7 mouse cellular contexts compared by ENCODE assay signal in the genomic region with DNA sequence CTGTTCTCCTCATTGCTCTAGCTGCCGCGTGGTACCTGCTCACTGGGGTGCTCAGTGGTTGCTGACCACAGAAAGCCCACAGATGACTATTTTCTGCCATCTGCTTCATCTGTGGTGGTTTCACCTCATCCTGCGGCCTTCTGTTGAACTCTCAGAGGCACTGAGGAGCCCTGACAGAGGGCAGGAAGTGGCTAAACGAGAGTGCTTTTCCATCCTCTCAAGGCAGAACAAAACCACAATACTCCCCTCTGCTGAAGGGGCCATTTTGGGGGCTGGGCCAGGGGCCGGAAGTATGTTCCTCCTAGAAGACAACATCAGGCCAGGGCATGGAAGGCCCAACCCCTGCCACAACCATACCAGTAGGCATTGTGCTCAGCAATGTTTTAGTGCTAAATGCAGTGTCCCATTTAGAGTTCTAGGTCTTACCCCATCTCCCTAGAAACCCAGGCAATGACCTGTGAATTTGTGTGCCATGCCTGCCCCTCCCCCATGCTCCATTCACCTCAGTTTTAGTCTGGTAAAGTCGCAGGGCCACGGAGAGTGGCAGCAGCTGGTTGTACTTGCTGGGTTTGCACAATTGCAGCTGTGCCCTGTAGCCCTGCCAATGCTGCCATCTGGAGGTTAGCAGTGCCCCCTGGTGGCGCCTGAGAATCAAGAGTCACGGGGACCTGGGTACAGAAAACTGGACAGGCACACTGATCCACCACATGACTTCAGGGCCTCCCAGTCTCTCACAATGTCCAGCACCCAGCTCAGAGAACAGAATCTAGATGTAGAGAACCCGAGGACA. TPM values are rescaled to one million over a fixed set of nuclear protein-coding genes. Genes with fewer than 3 reads are reported as not detected.
DNase-seq lines count a peak whose midpoint lies in the region; ATAC-seq lines count a peak whose summit lies in the region.

No protein-coding gene starts in this region.

- H3K4me1 ChIP-seq in embryonic facial prominence, embryonic 11.5 days (ENCODE audit: control insufficient read depth, insufficient read depth, low read length), result peaks cover 4% of the 10 kb centered on the region; the same call in 1 of the 2 replicates
- H3K4me1 ChIP-seq in limb, embryonic 10.5 days, result peaks cover 13% of the 10 kb centered on the region
- peaks cover 9% of the 10 kb centered on the region for H3K4me1 ChIP-seq in midbrain, embryonic 12.5 days

- 0 out of 2 replicates have a peak, but pooled peaks have one; percentile 65 for ATAC-seq in embryonic facial prominence, embryonic 11.5 days (replicated peaks; ENCODE audit: insufficient number of reproducible peaks, low FRiP score, low TSS enrichment, low read depth)
- ATAC-seq in midbrain, embryonic 12.5 days (ENCODE audit: low FRiP score, low read depth), result peak; percentile 82

- 20% methylated on average over 10 of the region's 10 CpGs for WGBS in embryonic facial prominence, embryonic 11.5 days
- WGBS in limb, embryonic 10.5 days, result 27% methylated on average over 10 of the region's 10 CpGs
- 29% methylated on average over 10 of the region's 10 CpGs for WGBS in midbrain, embryonic 12.5 days

- H3K27me3 ChIP-seq in embryonic facial prominence, embryonic 11.5 days (ENCODE audit: control insufficient read depth, insufficient read depth, low read length), result no peaks in the 10 kb centered on the region
- H3K27me3 ChIP-seq in limb, embryonic 10.5 days (ENCODE audit: low read depth, poor library complexity, severe bottlenecking), result no peaks in the 10 kb centered on the region
- 0 out of 2 replicates have a peak, but pooled peaks cover 5% of the 10 kb centered on the region for H3K27me3 ChIP-seq in midbrain, embryonic 12.5 days

- no peak overlapping the region for H3K9ac ChIP-seq in embryonic facial prominence, embryonic 11.5 days (replicated peaks; ENCODE audit: low read length)
- no peak overlapping the region for H3K9ac ChIP-seq in midbrain, embryonic 12.5 days (replicated peaks)

- no peaks in the 10 kb centered on the region for H3K9me3 ChIP-seq in embryonic facial prominence, embryonic 11.5 days (replicated peaks; ENCODE audit: control insufficient read depth, low read length)
- no peaks in the 10 kb centered on the region for H3K9me3 ChIP-seq in limb, embryonic 10.5 days (replicated peaks)
- no peaks in the 10 kb centered on the region for H3K9me3 ChIP-seq in midbrain, embryonic 12.5 days

- no peaks in the 10 kb centered on the region for H3K36me3 ChIP-seq in embryonic facial prominence, embryonic 11.5 days (replicated peaks; ENCODE audit: control insufficient read depth, insufficient read depth, low read depth, low read length)
- no peaks in the 10 kb centered on the region for H3K36me3 ChIP-seq in limb, embryonic 10.5 days
- no peaks in the 10 kb centered on the region for H3K36me3 ChIP-seq in midbrain, embryonic 12.5 days

- H3K4me3 ChIP-seq in embryonic facial prominence, embryonic 11.5 days (ENCODE audit: low read depth, low read length), result no peak overlapping the region
- peak overlapping the region; percentile 22; the same call in 1 of the 2 replicates for H3K4me3 ChIP-seq in limb, embryonic 10.5 days
- no peak overlapping the region for H3K4me3 ChIP-seq in midbrain, embryonic 12.5 days

- no peak overlapping the region for H3K27ac ChIP-seq in embryonic facial prominence, embryonic 11.5 days (replicated peaks; ENCODE audit: low read depth, low read length)
- H3K27ac ChIP-seq in limb, embryonic 10.5 days, result peak overlapping the region; percentile 50
- H3K27ac ChIP-seq in midbrain, embryonic 12.5 days (replicated peaks), result no peak overlapping the region

- no peak overlapping the region; the same call in 1 of the 2 replicates for H3K4me2 ChIP-seq in embryonic facial prominence, embryonic 11.5 days (ENCODE audit: low read depth, low read length)
- H3K4me2 ChIP-seq in midbrain, embryonic 12.5 days (replicated peaks), result 0 out of 2 replicates have a peak overlapping the region, but pooled peaks have one; percentile 39

- DNase-seq in adrenal gland, postnatal 14 days, result peak; percentile 95
- DNase-seq in embryonic facial prominence, embryonic 11.5 days (ENCODE audit: low spot score), result peak; percentile 86
- peak; percentile 88 to 93 for DNase-seq in heart, adult 18-20 months
- DNase-seq in kidney, adult 18-20 months, result peak; percentile 90
- peak; percentile 91 for DNase-seq in limb, embryonic 10.5 days (ENCODE audit: low spot score)
- peak; percentile 94 for DNase-seq in skeletal muscle tissue, adult 2 months (ENCODE audit: low read depth, low spot score)

RNA-seq across cellular contexts. Expression of a gene that starts 13.3 kb away (rescaled TPM):
- 7.9 and 9.2 TPM in 2 replicates for total RNA-seq in adrenal gland, postnatal 14 days (2021)
- polyA plus RNA-seq in embryonic facial prominence, embryonic 11.5 days (2014; fragmentation: Nextera tagmentation; extraction: Ambion mirVana), result 13.5 and 14.5 TPM in 2 replicates
- total RNA-seq in heart, adult 18-20 months (2021), result 1 to 10 TPM; 4.9 to 5.1 TPM
- 16.0 and 18.8 TPM in 2 replicates for polyA plus RNA-seq in limb, embryonic 10.5 days (2016; fragmentation: Nextera tagmentation; extraction: Ambion mirVana)
- polyA plus RNA-seq in midbrain, embryonic 12.5 days (2016; fragmentation: Nextera tagmentation; extraction: Ambion mirVana), result 16.4 and 17.1 TPM in 2 replicates

RNA-seq across cellular contexts. Expression of a gene that starts 40.3 kb away (rescaled TPM):
- 0.52 and 0.56 TPM in 2 replicates for total RNA-seq in adrenal gland, postnatal 14 days (2021)
- 0.46 and 1.1 TPM in 2 replicates for polyA plus RNA-seq in embryonic facial prominence, embryonic 11.5 days (2014; fragmentation: Nextera tagmentation; extraction: Ambion mirVana)
- 100 to 1,000 TPM; 577 to 637 TPM for total RNA-seq in heart, adult 18-20 months (2021)
- 0.14 TPM in 1 of 2 replicates, not detected in the other for polyA plus RNA-seq in limb, embryonic 10.5 days (2016; fragmentation: Nextera tagmentation; extraction: Ambion mirVana)
- 0.28 TPM in 1 of 2 replicates, not detected in the other for polyA plus RNA-seq in midbrain, embryonic 12.5 days (2016; fragmentation: Nextera tagmentation; extraction: Ambion mirVana)

RNA-seq across cellular contexts. Expression of a gene that starts 54.7 kb away (rescaled TPM):
- 348 and 368 TPM in 2 replicates for total RNA-seq in adrenal gland, postnatal 14 days (2021)
- 264 and 265 TPM in 2 replicates for polyA plus RNA-seq in embryonic facial prominence, embryonic 11.5 days (2014; fragmentation: Nextera tagmentation; extraction: Ambion mirVana)
- total RNA-seq in heart, adult 18-20 months (2021), result 100 to 1,000 TPM; 405 to 445 TPM
- 186 and 196 TPM in 2 replicates for polyA plus RNA-seq in limb, embryonic 10.5 days (2016; fragmentation: Nextera tagmentation; extraction: Ambion mirVana)
- 242 and 251 TPM in 2 replicates for polyA plus RNA-seq in midbrain, embryonic 12.5 days (2016; fragmentation: Nextera tagmentation; extraction: Ambion mirVana)
